Mouse (Mus musculus) kidney, adult 2 months (tissue): ENCODE measurements around the gene Dstn. TPM values are rescaled to one million over a fixed set of nuclear protein-coding genes. Genes with fewer than 3 reads are reported as not detected.

Experiments used
- DNase-seq: peaks from one replicate; pipeline ENCODE4 v3.0.0; 2021
- H3K27ac ChIP-seq: fragments of 200-500 bp; 2 replicates; pipeline ENCODE4 v1.5.1; 2012; ENCODE audit warnings: low read depth, low read length, control low read depth, inconsistent platforms; ENCODE audit not compliant: insufficient read depth
- H3K27me3 ChIP-seq: fragments of 200-500 bp; replicated peaks from 2 replicates; pipeline ENCODE4 v1.6.1; 2012; ENCODE audit warnings: mild to moderate bottlenecking, moderate library complexity, low read length, inconsistent platforms; ENCODE audit not compliant: control insufficient read depth, insufficient read depth
- H3K36me3 ChIP-seq: fragments of 200-500 bp; 2 replicates; pipeline ENCODE4 v1.6.1; 2012; ENCODE audit warnings: mild to moderate bottlenecking, moderate library complexity, low read length, inconsistent platforms; ENCODE audit not compliant: control insufficient read depth, insufficient read depth
- H3K4me1 ChIP-seq: fragments of 200-500 bp; 2 replicates; pipeline ENCODE4 v1.6.1; 2011; ENCODE audit warnings: low read length; ENCODE audit not compliant: control insufficient read depth, insufficient read depth
- H3K4me3 ChIP-seq: fragments of 200-500 bp; 2 replicates; pipeline ENCODE4 v1.5.1; 2011; ENCODE audit warnings: mild to moderate bottlenecking, low read depth, low read length, control low read depth; ENCODE audit not compliant: insufficient read depth
- CTCF ChIP-seq: fragments of 200-500 bp; conservative IDR thresholded peaks from 2 replicates; pipeline ENCODE4 v1.5.1; 2011; ENCODE audit warnings: low read depth, mild to moderate bottlenecking, control low read depth, low read length, moderate library complexity, mixed read lengths; ENCODE audit not compliant: insufficient read depth, insufficient read length
- POLR2A ChIP-seq: fragments of 200-500 bp; IDR thresholded peaks from one replicate; pipeline ENCODE4 v1.6.1; 2011; ENCODE audit warnings: low read depth, low read length, control low read depth
- WGBS: fragments of 180-500 bp; shearing (Covaris S2); methylation state at CpG from one replicate; pipeline ENCODE4 v1.1.7; 2018; 5-methylcytosine and 5-hydroxymethylcytosine counted together
- polyA plus RNA-seq: library from polyadenylated mRNA; depleted of rRNA; stranded (reverse); fragments of >200 nt; gene quantifications from 2 replicates; pipeline ENCODE4 v1.2.3, GENCODE M21; 2012

Dstn gene
- polyA plus RNA-seq, 1 experiment = 73.0 TPM

- Histone ChIP-seq H3K4me3 (peak overlapping the region; percentile 89), H3K27me3 (no peaks in the 10 kb centered on the region), H3K27ac (peak overlapping the region; percentile 92), H3K36me3 (no peaks in the 10 kb centered on the region), H3K4me1 (peaks cover 14% of the 10 kb centered on the region; the same call in 1 of the 2 replicates)
- WGBS = 3% methylated on average over 5 of the region's 5 CpGs
- peak; percentile 71 for DNase-seq
- TF ChIP-seq CTCF (no peak), POLR2A (no peak)
Observed at GRCm38 (mm10) chr2:143916229-143916628, 1.1 kb downstream of the Dstn start.

GRCm38 (mm10) chr2:143917622-143918021, 2.5 kb downstream of the Dstn start:
- Histone ChIP-seq H3K27ac (no peak overlapping the region), H3K27me3 (no peaks in the 10 kb centered on the region), H3K36me3 (no peaks in the 10 kb centered on the region), H3K4me1 (peaks cover 14% of the 10 kb centered on the region; the same call in 1 of the 2 replicates), H3K4me3 (no peak overlapping the region)
- TF ChIP-seq CTCF (no peak), POLR2A (no peak)
- 44% methylated on average over 5 of the region's 5 CpGs for WGBS
- DNase-seq = no peak

GRCm38 (mm10) chr2:143918831-143919502, 3.8 kb downstream of the Dstn start:
- Histone ChIP-seq H3K27me3 (no peaks in the 10 kb centered on the region), H3K36me3 (no peaks in the 10 kb centered on the region), H3K4me3 (no peak overlapping the region), H3K4me1 (peaks cover 20% of the 10 kb centered on the region), H3K27ac (no peak overlapping the region)
- WGBS = 30% methylated on average over 4 of the region's 4 CpGs
- peak; percentile 46 for DNase-seq
- TF ChIP-seq CTCF = peak; percentile 53
- no peak for TF ChIP-seq POLR2A

GRCm38 (mm10) chr2:143924085-143924484, 9.0 kb downstream of the Dstn start:
- DNase-seq = peak; percentile 28
- no peaks in the 10 kb centered on the region for H3K36me3 ChIP-seq
- H3K27ac ChIP-seq = no peak overlapping the region
- 23% methylated on average over 7 of the region's 7 CpGs for WGBS
- peaks cover 15% of the 10 kb centered on the region for H3K4me1 ChIP-seq
- H3K27me3 ChIP-seq = no peaks in the 10 kb centered on the region
- no peak overlapping the region for H3K4me3 ChIP-seq
- TF ChIP-seq CTCF (no peak), POLR2A (no peak)

GRCm38 (mm10) chr2:143925826-143926225, 10.7 kb downstream of the Dstn start:
- Histone ChIP-seq H3K4me1 (peaks cover 15% of the 10 kb centered on the region), H3K36me3 (no peaks in the 10 kb centered on the region), H3K4me3 (no peak overlapping the region), H3K27ac (no peak overlapping the region), H3K27me3 (no peaks in the 10 kb centered on the region)
- TF ChIP-seq POLR2A (no peak), CTCF (no peak)
- DNase-seq = no peak
- WGBS = 92% methylated on average over 6 of the region's 6 CpGs

GRCm38 (mm10) chr2:143929607-143930311, 14.6 kb downstream of the Dstn start:
- WGBS = 34% methylated on average over 3 of the region's 3 CpGs
- TF ChIP-seq POLR2A = no peak
- TF ChIP-seq CTCF = no peak
- DNase-seq = no peak
- Histone ChIP-seq H3K36me3 (no peaks in the 10 kb centered on the region), H3K27me3 (no peaks in the 10 kb centered on the region), H3K27ac (no peak overlapping the region), H3K4me3 (no peak overlapping the region), H3K4me1 (peaks cover 12% of the 10 kb centered on the region)

GRCm38 (mm10) chr2:143932340-143932873, 17.3 kb downstream of the Dstn start:
- Histone ChIP-seq H3K27me3 (no peaks in the 10 kb centered on the region), H3K27ac (no peak overlapping the region), H3K4me1 (peaks cover 14% of the 10 kb centered on the region), H3K36me3 (no peaks in the 10 kb centered on the region), H3K4me3 (no peak overlapping the region)
- no peak for DNase-seq
- WGBS = 57% methylated on average over 12 of the region's 12 CpGs
- TF ChIP-seq CTCF = no peak
